Mouse (Mus musculus) frontal cortex, postnatal 14 days (tissue): Measurements from ENCODE around the gene Nptxr.

Source experiments
- DNase-seq, 2 experiments: peaks; one replicate each; pipeline ENCODE4 v3.0.0; 2022; ENCODE audit warnings: low spot score in 2 of 2

Gene Nptxr

GRCm38 (mm10) chr15:79804352-79805071 lies at the start of gene Nptxr:
TSS of gene Nptxr (minus strand) at chr15:79804766.
- peak in 1 of 2 experiments; percentile 61 for DNase-seq

- no peak for DNase-seq
These were observed 45.6 kb upstream of the Nptxr start for GRCm38 (mm10) chr15:79850143-79850542.

- DNase-seq, result no peak
These were observed 42.5 kb upstream of the Nptxr start for GRCm38 (mm10) chr15:79847100-79847499.

GRCm38 (mm10) chr15:79845986-79846385 lies 41.4 kb upstream of the Nptxr start:
- no peak for DNase-seq

GRCm38 (mm10) chr15:79842985-79843384 lies 38.4 kb upstream of the Nptxr start:
- no peak for DNase-seq

GRCm38 (mm10) chr15:79840281-79840680 lies 35.7 kb upstream of the Nptxr start:
- no peak for DNase-seq

- DNase-seq, result no peak
These were observed 30.3 kb upstream of the Nptxr start for GRCm38 (mm10) chr15:79834881-79835260.

GRCm38 (mm10) chr15:79834130-79834880 lies 29.7 kb upstream of the Nptxr start, which contains the start of the genes Npcd and Cbx6:
TSS of gene Npcd (minus strand) at chr15:79834237.
TSS of gene Cbx6 (minus strand) at chr15:79834688.
- DNase-seq, result peak; percentile 95 to 98

- peak; percentile 43 to 44 for DNase-seq
These were observed 28.9 kb upstream of the Nptxr start for GRCm38 (mm10) chr15:79833251-79834050.

GRCm38 (mm10) chr15:79832064-79832900 lies 27.7 kb upstream of the Nptxr start:
- peak; percentile 60 to 78 for DNase-seq

GRCm38 (mm10) chr15:79830388-79830787 lies 25.8 kb upstream of the Nptxr start:
- peak; percentile 66 to 74 for DNase-seq

GRCm38 (mm10) chr15:79829431-79829830 lies 24.9 kb upstream of the Nptxr start:
- DNase-seq, result no peak

- DNase-seq, result peak in 1 of 2 experiments; percentile 31
These were observed 23.9 kb upstream of the Nptxr start for GRCm38 (mm10) chr15:79828366-79829035.

GRCm38 (mm10) chr15:79827778-79828210 lies 23.2 kb upstream of the Nptxr start:
- no peak for DNase-seq

- no peak for DNase-seq
These were observed 22.7 kb upstream of the Nptxr start for GRCm38 (mm10) chr15:79827061-79827777.

- no peak for DNase-seq
These were observed 21.8 kb upstream of the Nptxr start for GRCm38 (mm10) chr15:79826221-79826935.

- no peak for DNase-seq
These were observed 20.7 kb upstream of the Nptxr start for GRCm38 (mm10) chr15:79825146-79825825.

GRCm38 (mm10) chr15:79823588-79824280 lies 19.2 kb upstream of the Nptxr start:
- no peak for DNase-seq
